Mouse (Mus musculus) E14TG2a.4 (cell line): ENCODE measurements around the gene Krt36.

Experiments used
- CTCF ChIP-seq: conservative IDR thresholded peaks from 2 replicates; pipeline ENCODE4 v1.5.1; 2014; ENCODE audit warnings: low read length
- POU5F1 ChIP-seq: IDR thresholded peaks from 2 replicates; pipeline ENCODE4 v1.6.1; 2014; ENCODE audit warnings: low read length, borderline replicate concordance

DNA sequence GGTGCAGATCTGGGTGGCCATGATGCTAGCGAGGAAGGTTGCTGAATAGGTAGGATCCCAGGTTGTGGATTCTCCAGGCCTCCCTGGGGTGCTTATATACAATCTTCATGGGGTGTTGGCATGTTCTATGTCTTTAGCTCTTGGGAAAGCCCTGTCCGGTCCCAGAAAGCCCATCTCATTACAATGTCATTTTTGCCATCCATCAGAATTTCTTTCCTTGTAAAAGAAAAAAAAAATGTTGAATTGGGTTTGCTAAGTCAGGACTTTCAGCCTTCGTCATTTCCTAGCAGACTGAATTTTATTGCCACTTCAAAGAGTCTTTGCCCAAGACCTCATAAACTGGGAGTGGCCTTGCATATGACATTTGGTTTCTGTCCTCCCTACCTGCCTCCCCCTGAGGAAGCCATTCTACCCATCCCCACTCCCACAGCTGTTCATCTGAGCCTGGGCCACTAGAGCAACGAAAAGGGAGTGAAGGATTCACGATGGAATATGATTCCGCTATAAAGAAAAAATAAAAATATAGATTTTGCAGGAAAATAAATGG lies at the start of gene Krt36:
- TF ChIP-seq CTCF (no peak), POU5F1 (no peak)
